Mouse (Mus musculus) MEL (cell line): Measurements from ENCODE around the gene Mylip. TPM values are rescaled to one million over a fixed set of nuclear protein-coding genes. Genes with fewer than 3 reads are reported as not detected.

ENCODE experiments used
- DNase-seq: peaks from one replicate; pipeline ENCODE4 v3.0.0; 2011; ENCODE audit warnings: low read depth, low spot score
- H3K27ac ChIP-seq: 2 replicates; pipeline ENCODE4 v1.5.1; 2012; ENCODE audit warnings: low read depth, mild to moderate bottlenecking, control low read depth, low read length, moderate library complexity; ENCODE audit not compliant: control insufficient read depth
- H3K27me3 ChIP-seq, 2 experiments: fragments of 150-350 bp in 1 of 2; sonication (generic) in 1 of 2; 2 replicates each; pipeline ENCODE4 v1.6.1; 2012; ENCODE audit warnings: low read length in 2 of 2, mild to moderate bottlenecking in 2 of 2, improper control_type of control experiment in 1 of 2, moderate library complexity in 1 of 2; ENCODE audit not compliant: insufficient read depth in 2 of 2, control insufficient read depth in 1 of 2
- H3K36me3 ChIP-seq, 2 experiments: 2 replicates each; pipeline ENCODE4 v1.6.1; 2012 to 2014; ENCODE audit warnings: low read length in 2 of 2, improper control_type of control experiment in 1 of 2, inconsistent platforms in 1 of 2, mild to moderate bottlenecking in 1 of 2; ENCODE audit not compliant: insufficient read depth in 2 of 2, control insufficient read depth in 1 of 2
- H3K4me1 ChIP-seq, 2 experiments: fragments of 150-350 bp in 1 of 2; sonication (generic) in 1 of 2; 2 replicates each; pipeline ENCODE4 v1.6.1; 2012; ENCODE audit warnings: low read length in 2 of 2, improper control_type of control experiment in 1 of 2, mild to moderate bottlenecking in 1 of 2; ENCODE audit not compliant: insufficient read depth in 2 of 2, control insufficient read depth in 1 of 2
- H3K4me3 ChIP-seq, 2 experiments: fragments of 150-350 bp in 1 of 2; sonication (generic) in 1 of 2; 2 replicates each; pipeline ENCODE4 v1.5.1; 2012; ENCODE audit warnings: low read depth in 2 of 2, low read length in 2 of 2, mild to moderate bottlenecking in 2 of 2, moderate library complexity in 2 of 2, control low read depth in 1 of 2, improper control_type of control experiment in 1 of 2; ENCODE audit not compliant: control insufficient read depth in 1 of 2, insufficient read depth in 1 of 2
- H3K79me2 ChIP-seq: 2 replicates; pipeline ENCODE4 v1.6.1; 2012; ENCODE audit warnings: mild to moderate bottlenecking, low read length, moderate library complexity; ENCODE audit not compliant: control insufficient read depth, poor library complexity, insufficient read depth
- H3K9ac ChIP-seq: 2 replicates; pipeline ENCODE4 v1.6.1; 2012; ENCODE audit warnings: low read depth, mild to moderate bottlenecking, control low read depth, low read length, moderate library complexity; ENCODE audit not compliant: control insufficient read depth, poor library complexity, severe bottlenecking
- H3K9me3 ChIP-seq: fragments of 150-350 bp; sonication (generic); replicated peaks from 2 replicates; pipeline ENCODE4 v1.6.1; 2012; ENCODE audit warnings: mild to moderate bottlenecking, low read length, improper control_type of control experiment, moderate library complexity; ENCODE audit not compliant: insufficient read depth
- CHD2 ChIP-seq: IDR thresholded peaks from 2 replicates; pipeline ENCODE4 v1.6.1; 2011; ENCODE audit warnings: low read length, improper control_type of control experiment
- CTCF ChIP-seq, 3 experiments: IDR thresholded peaks in 2 of 3; conservative IDR thresholded peaks in 1 of 3; 2 replicates each; pipeline ENCODE4 v1.5.1; 2011 to 2012; ENCODE audit warnings: low read length in 3 of 3, low read depth in 2 of 3, mild to moderate bottlenecking in 2 of 3, improper control_type of control experiment in 1 of 3, inconsistent platforms in 1 of 3, mixed read lengths in 1 of 3, moderate library complexity in 1 of 3; ENCODE audit not compliant: control insufficient read depth in 1 of 3, insufficient read depth in 1 of 3, poor library complexity in 1 of 3, severe bottlenecking in 1 of 3
- E2F4 ChIP-seq: IDR thresholded peaks from 2 replicates; pipeline ENCODE4 v1.6.1; 2011; ENCODE audit warnings: low read depth, low read length, improper control_type of control experiment, borderline replicate concordance
- ETS1 ChIP-seq: IDR thresholded peaks from 2 replicates; pipeline ENCODE4 v1.6.1; 2012; ENCODE audit warnings: low read depth, mild to moderate bottlenecking, inconsistent platforms, low read length, improper control_type of control experiment, moderate library complexity
- GATA1 ChIP-seq: IDR thresholded peaks from 2 replicates; pipeline ENCODE4 v1.6.1; 2011; ENCODE audit warnings: low read depth, low read length, improper control_type of control experiment
- HCFC1 ChIP-seq: IDR thresholded peaks from 2 replicates; pipeline ENCODE4 v1.6.1; 2012; ENCODE audit warnings: low read depth, mild to moderate bottlenecking, inconsistent platforms, low read length, improper control_type of control experiment, moderate library complexity
- JUND ChIP-seq: IDR thresholded peaks from 2 replicates; pipeline ENCODE4 v1.6.1; 2011; ENCODE audit warnings: low read depth, mild to moderate bottlenecking, improper control_type of control experiment, low read length
- MAX ChIP-seq: IDR thresholded peaks from 2 replicates; pipeline ENCODE4 v1.6.1; 2011; ENCODE audit warnings: low read length, improper control_type of control experiment
- MAZ ChIP-seq: IDR thresholded peaks from 2 replicates; pipeline ENCODE4 v1.6.1; 2012; ENCODE audit warnings: low read depth, mild to moderate bottlenecking, inconsistent platforms, low read length, improper control_type of control experiment
- MXI1 ChIP-seq: IDR thresholded peaks from 2 replicates; pipeline ENCODE4 v1.6.1; 2011; ENCODE audit warnings: mild to moderate bottlenecking, low read depth, low read length, improper control_type of control experiment
- MYB ChIP-seq: IDR thresholded peaks from 2 replicates; pipeline ENCODE4 v1.6.1; 2011; ENCODE audit warnings: mild to moderate bottlenecking, low read depth, low read length, improper control_type of control experiment
- NELFE ChIP-seq: IDR thresholded peaks from 2 replicates; pipeline ENCODE4 v1.6.1; 2011; ENCODE audit warnings: low read depth, low read length, improper control_type of control experiment
- POLR2A ChIP-seq, 2 experiments: IDR thresholded peaks; 2 replicates each; pipeline ENCODE4 v1.6.1; 2011 to 2012; ENCODE audit warnings: low read length in 2 of 2, mild to moderate bottlenecking in 2 of 2, control low read depth in 1 of 2, improper control_type of control experiment in 1 of 2, low read depth in 1 of 2, moderate library complexity in 1 of 2; ENCODE audit not compliant: control insufficient read depth in 1 of 2, insufficient read depth in 1 of 2, poor library complexity in 1 of 2
- POLR2AphosphoS2 ChIP-seq: IDR thresholded peaks from 2 replicates; pipeline ENCODE4 v1.6.1; 2011; ENCODE audit warnings: low read length, improper control_type of control experiment
- POLR2AphosphoS5 ChIP-seq: IDR thresholded peaks from 2 replicates; pipeline ENCODE4 v1.6.1; 2012; ENCODE audit warnings: low read depth, borderline replicate concordance, mild to moderate bottlenecking, inconsistent platforms, low read length, moderate library complexity, mixed read lengths
- RCOR1 ChIP-seq: IDR thresholded peaks from 2 replicates; pipeline ENCODE4 v1.6.1; 2012; ENCODE audit warnings: low read depth, mild to moderate bottlenecking, inconsistent platforms, low read length, improper control_type of control experiment
- SIN3A ChIP-seq: IDR thresholded peaks from 2 replicates; pipeline ENCODE4 v1.6.1; 2012; ENCODE audit warnings: low read length, improper control_type of control experiment, inconsistent platforms
- SMC3 ChIP-seq: IDR thresholded peaks from 2 replicates; pipeline ENCODE4 v1.6.1; 2011; ENCODE audit warnings: low read depth, low read length, improper control_type of control experiment
- TAL1 ChIP-seq: IDR thresholded peaks from 2 replicates; pipeline ENCODE4 v1.6.1; 2012; ENCODE audit warnings: mild to moderate bottlenecking, inconsistent platforms, low read length, moderate library complexity, mixed read lengths
- TBP ChIP-seq: IDR thresholded peaks from 2 replicates; pipeline ENCODE4 v1.8.0; 2011; ENCODE audit warnings: low read depth, low read length, improper control_type of control experiment
- USF1 ChIP-seq: IDR thresholded peaks from 2 replicates; pipeline ENCODE4 v1.6.1; 2014; ENCODE audit warnings: low read depth, mild to moderate bottlenecking, inconsistent platforms, low read length, improper control_type of control experiment, moderate library complexity
- ZC3H11A ChIP-seq: IDR thresholded peaks from 2 replicates; pipeline ENCODE4 v1.6.1; 2012; ENCODE audit warnings: low read depth, mild to moderate bottlenecking, inconsistent platforms, low read length, improper control_type of control experiment
- ZKSCAN1 ChIP-seq: IDR thresholded peaks from 2 replicates; pipeline ENCODE4 v1.6.1; 2012; ENCODE audit warnings: low read depth, mild to moderate bottlenecking, inconsistent platforms, low read length, improper control_type of control experiment, moderate library complexity
- polyA plus RNA-seq, 2 experiments: library from polyadenylated mRNA; stranded (reverse) in 1 of 2; unstranded in 1 of 2; fragments of >175 nt in 1 of 2; fragments of >200 nt in 1 of 2; gene quantifications; 2 replicates each; pipeline versions ENCODE4 v1.2.1 to v1.2.4; 2012; ENCODE audit warnings: low replicate concordance in 2 of 2, low read depth in 1 of 2; ENCODE audit not compliant: insufficient read length in 2 of 2, insufficient read depth in 1 of 2, missing spikeins in 1 of 2
- total RNA-seq: library from RNA; depleted of rRNA; stranded (reverse); fragments of 300-350 nt; gene quantifications from 2 replicates; pipeline ENCODE4 v1.2.3, GENCODE M21; 2012

Gene Mylip
- total and polyA plus RNA-seq, 3 experiments, result 1.4 to 7.6 TPM; not detected in 1

DNA sequence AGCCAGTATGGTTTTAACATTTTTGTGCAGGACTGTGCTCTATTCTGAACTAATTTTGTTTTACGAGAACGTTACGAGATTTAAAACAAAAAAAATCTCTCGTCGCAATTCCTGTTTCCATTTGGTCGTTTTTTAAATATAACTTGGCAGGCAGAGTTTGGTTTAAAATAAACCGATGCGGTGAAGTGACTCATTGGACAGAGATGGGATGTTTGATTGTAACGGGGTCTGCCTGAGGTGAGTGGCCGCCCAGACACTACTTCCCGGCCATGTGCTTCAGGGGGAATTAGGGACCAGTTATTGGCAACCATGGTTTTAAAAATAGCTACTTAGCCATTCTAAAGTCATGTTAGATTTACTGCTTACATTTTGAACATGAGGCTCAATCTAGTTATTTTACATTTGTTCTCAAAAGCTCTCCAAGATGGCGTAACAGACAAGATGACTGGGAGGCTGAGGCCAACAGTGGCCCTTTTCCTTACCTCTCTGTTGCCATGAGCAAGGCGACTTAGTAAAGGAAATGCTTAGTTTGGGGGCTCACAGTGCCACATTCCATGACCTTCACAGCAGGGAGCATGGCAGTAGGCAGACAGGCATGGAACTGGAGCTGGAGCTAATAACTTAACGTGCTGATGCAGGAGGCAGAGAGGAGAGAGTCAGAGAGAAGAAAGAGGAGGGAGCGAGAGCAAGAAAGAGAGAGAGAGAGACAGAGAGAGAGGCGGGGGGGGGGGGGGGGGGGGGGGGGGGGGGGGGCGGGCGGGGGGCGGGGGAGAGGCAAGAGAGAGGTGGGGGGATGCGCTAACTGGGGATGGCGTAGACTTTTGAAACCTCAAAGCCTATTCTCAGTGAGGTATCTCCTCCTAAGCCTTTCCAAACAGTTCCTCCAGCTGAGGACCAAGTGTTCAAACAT, 8.6 kb downstream of the Mylip start:
- Histone ChIP-seq H3K79me2 (peaks cover 2% of the 10 kb centered on the region), H3K27ac (no peak overlapping the region), H3K9me3 (no peaks in the 10 kb centered on the region), H3K36me3 (peaks cover 0 to 3% of the 10 kb centered on the region in 2 experiments; a peak in 2 of 4 replicates), H3K9ac (no peak overlapping the region), H3K4me3 (no peak overlapping the region), H3K4me1 (peaks cover 0 to under 1% of the 10 kb centered on the region in 2 experiments; a peak in 1 of 4 replicates), H3K27me3 (no peaks in the 10 kb centered on the region)
- DNase-seq, result peak; percentile 19
- no peak for TF ChIP-seq CTCF (IDR thresholded peaks at IDR 0.05 in 2 of 3, conservative IDR thresholded peaks at IDR 0.05 in 1 of 3; ENCODE audit: control insufficient read depth in 1 of 3, insufficient read depth in 1 of 3, low read depth in 2 of 3, low read length in 3 of 3, poor library complexity in 1 of 3, severe bottlenecking in 1 of 3)
- TF ChIP-seq E2F4, result no peak
- no peak for TF ChIP-seq ZKSCAN1
- TF ChIP-seq MAX, result no peak
- TF ChIP-seq MAZ, result no peak
- no peak for TF ChIP-seq TAL1
- TF ChIP-seq SMC3, result no peak
- no peak for TF ChIP-seq SIN3A
- TF ChIP-seq NELFE, result no peak
- TF ChIP-seq JUND, result no peak

DNA sequence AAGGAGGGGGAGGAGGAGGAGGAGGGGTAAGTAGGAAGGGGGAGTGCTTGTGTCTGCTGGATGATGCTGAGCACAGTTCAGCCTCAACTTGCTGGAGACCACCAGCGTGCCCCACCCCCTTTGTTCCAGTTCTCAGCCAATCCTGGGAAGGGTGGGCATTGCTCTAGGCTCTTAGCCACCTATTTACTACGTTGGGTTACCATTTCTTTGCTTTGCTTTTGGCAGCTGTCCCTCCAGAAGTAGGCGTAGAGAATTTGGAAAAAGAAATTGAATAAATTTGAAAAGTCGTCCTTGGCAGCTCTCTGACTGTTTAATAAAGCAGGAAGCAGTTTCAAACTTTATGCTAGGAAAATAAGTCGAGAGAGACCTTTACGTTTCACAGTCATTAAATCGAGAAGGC, 11.2 kb downstream of the Mylip start:
- Histone ChIP-seq H3K79me2 (no peaks in the 10 kb centered on the region), H3K9me3 (no peaks in the 10 kb centered on the region), H3K36me3 (peaks cover 0 to 19% of the 10 kb centered on the region in 2 experiments; a peak in 2 of 4 replicates), H3K4me3 (no peak overlapping the region), H3K9ac (no peak overlapping the region), H3K4me1 (peaks cover 11 to 19% of the 10 kb centered on the region in 2 experiments), H3K27me3 (no peaks in the 10 kb centered on the region), H3K27ac (no peak overlapping the region)
- TF ChIP-seq GATA1 (no peak), ZC3H11A (no peak), TBP (no peak), MXI1 (no peak), MYB (no peak)
- no peak for DNase-seq

DNA sequence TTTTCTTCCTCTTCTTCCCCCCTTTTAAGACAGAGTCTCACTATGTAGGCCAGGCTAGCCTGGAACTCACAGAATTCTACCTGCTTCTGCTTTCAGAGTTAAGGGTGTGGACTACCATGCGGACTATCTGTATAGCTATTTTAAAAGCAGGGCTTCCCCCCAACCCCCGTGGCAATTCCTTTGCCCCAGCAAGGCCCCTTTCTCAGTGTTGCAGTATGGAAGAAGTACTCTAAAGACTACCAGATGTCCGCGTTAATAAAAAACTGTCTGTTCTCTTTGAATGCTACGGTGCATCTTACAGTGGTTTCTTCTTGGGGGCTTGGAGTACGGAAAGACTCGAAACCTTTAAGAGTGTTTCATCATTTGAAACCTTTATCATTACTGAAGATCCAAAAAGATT, 12.3 kb downstream of the Mylip start:
- Histone ChIP-seq H3K9ac (no peak overlapping the region), H3K36me3 (peaks cover 2 to 29% of the 10 kb centered on the region in 2 experiments; a peak in 3 of 4 replicates), H3K4me1 (peaks cover 19 to 29% of the 10 kb centered on the region in 2 experiments), H3K79me2 (no peaks in the 10 kb centered on the region), H3K4me3 (no peak overlapping the region), H3K27me3 (no peaks in the 10 kb centered on the region), H3K27ac (no peak overlapping the region), H3K9me3 (no peaks in the 10 kb centered on the region)
- no peak for DNase-seq
- TF ChIP-seq CHD2 (no peak), USF1 (no peak), RCOR1 (no peak), ETS1 (no peak), NELFE (no peak), POLR2A (IDR thresholded peaks at IDR 0.05; ENCODE audit: control insufficient read depth in 1 of 2, insufficient read depth in 1 of 2, low read depth in 1 of 2, low read length in 2 of 2, poor library complexity in 1 of 2) (no peak), POLR2AphosphoS2 (no peak), POLR2AphosphoS5 (no peak), TAL1 (no peak), HCFC1 (no peak)
